Mouse (Mus musculus) colon, adult 2 months (tissue): ENCODE measurements around the gene Slbp. TPM values are rescaled to one million over a fixed set of nuclear protein-coding genes. Genes with fewer than 3 reads are reported as not detected.

Experiments
- polyA plus RNA-seq: library from polyadenylated mRNA; depleted of rRNA; stranded (reverse); fragments of >200 nt; gene quantifications from 2 replicates; pipeline ENCODE4 v1.2.3, GENCODE M21; 2012; rRNA removed

The Slbp gene
- polyA plus RNA-seq, result 27.1 and 29.8 TPM in 2 replicates

GRCm38 (mm10) chr5:33651921-33652782 lies at the start of gene Slbp:
Slbp (minus strand) TSS chr5:33652574.

GRCm38 (mm10) chr5:33657787-33658663 lies 5.7 kb upstream of the Slbp start, which contains the start of the genes Tacc3 and Tmem129:
Tacc3 (plus strand) TSS chr5:33658128.
Tmem129 (minus strand) TSS chr5:33658416.

GRCm38 (mm10) chr5:33629301-33629987 lies 22.9 kb downstream of the Slbp start, which contains the start of the genes Fam53a and Gm9903:
Fam53a (minus strand) TSS chr5:33629635.
Gm9903 (plus strand) TSS chr5:33629925.

Other genes starting within 250 kb of the Slbp start
- not detected in 2 replicates for gene Nkx1-1, start 218.6 kb downstream of the Slbp start, polyA plus RNA-seq
- 43.9 and 47.4 TPM in 2 replicates for gene Fam53a, start 22.9 kb downstream of the Slbp start, polyA plus RNA-seq
- 0.47 and 0.55 TPM in 2 replicates for gene Gm9903, start 22.6 kb downstream of the Slbp start, polyA plus RNA-seq
- 8.7 and 11.4 TPM in 2 replicates for gene Tacc3, start 5.6 kb upstream of the Slbp start, polyA plus RNA-seq
- 58.0 and 69.6 TPM in 2 replicates for gene Tmem129, start 5.8 kb upstream of the Slbp start, polyA plus RNA-seq
- 84.1 and 96.1 TPM in 2 replicates for gene Fgfr3, start 69.1 kb upstream of the Slbp start, polyA plus RNA-seq
- 104 and 116 TPM in 2 replicates for gene Letm1, start 130.2 kb upstream of the Slbp start, polyA plus RNA-seq
- 6.8 and 9.7 TPM in 2 replicates for gene Nsd2, start 168.2 kb upstream of the Slbp start, polyA plus RNA-seq